Mouse (Mus musculus) liver, embryonic 14 days (tissue): ENCODE measurements around the gene Kcnip4. TPM values are rescaled to one million over a fixed set of nuclear protein-coding genes. Genes with fewer than 3 reads are reported as not detected.

Source experiments
- polyA plus RNA-seq: library from polyadenylated mRNA; depleted of rRNA; stranded (reverse); fragments of >200 nt; gene quantifications from 2 replicates; pipeline ENCODE4 v1.2.3, GENCODE M21; 2012; rRNA removed

Kcnip4 gene
- not detected in 2 replicates for polyA plus RNA-seq

DNA sequence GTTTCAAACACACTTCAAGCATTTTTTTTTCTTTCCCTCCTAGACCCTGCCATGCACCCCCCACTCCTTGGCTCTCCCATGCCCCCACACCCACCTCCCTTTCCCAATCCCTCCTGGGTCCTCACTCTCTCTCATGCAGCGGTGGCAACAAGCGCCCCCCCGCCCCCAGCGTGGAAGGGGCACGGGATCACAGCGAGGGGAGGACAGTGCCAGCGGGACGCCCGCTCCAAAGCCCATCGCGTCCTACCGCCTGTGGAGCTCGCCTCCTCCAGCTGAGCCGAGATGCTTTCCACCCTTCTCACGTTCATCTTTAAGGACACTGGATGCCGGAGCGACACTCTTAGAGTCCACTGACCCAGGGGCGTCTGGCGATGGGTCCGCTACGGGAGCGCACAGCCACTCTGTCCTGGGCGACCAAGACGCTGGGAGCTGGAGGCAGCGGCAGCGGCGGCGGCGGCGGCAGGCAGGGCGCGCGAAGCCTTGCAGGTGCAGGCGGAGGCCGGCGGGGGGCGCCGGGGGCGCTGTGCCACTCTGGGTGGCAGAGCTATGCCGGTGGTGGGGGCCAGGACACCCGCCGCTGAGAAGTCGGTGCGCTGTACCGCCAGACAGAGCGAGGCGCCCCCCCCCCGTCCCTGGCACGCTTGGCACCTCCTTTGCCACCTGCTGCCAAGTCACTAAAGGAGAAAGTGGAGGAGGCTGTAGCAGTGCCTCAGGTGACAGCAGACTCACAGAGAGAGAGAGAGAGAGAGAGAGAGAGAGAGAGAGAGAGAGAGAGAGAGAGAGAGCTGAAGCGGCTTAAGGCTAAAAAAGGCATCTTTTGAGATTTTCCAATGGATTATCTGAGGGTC, at the start of gene Kcnip4:
Kcnip4 (minus strand) TSS at position 514 of the 848 bp plus-strand sequence.

